Mouse (Mus musculus): Measurements from ENCODE around the gene Crygs. TPM values are rescaled to one million over a fixed set of nuclear protein-coding genes. Genes with fewer than 3 reads are reported as not detected.

Crygs gene
- polyA plus RNA-seq (2016; fragmentation: Nextera tagmentation; extraction: Ambion mirVana), result not detected in 2 replicates

DNA sequence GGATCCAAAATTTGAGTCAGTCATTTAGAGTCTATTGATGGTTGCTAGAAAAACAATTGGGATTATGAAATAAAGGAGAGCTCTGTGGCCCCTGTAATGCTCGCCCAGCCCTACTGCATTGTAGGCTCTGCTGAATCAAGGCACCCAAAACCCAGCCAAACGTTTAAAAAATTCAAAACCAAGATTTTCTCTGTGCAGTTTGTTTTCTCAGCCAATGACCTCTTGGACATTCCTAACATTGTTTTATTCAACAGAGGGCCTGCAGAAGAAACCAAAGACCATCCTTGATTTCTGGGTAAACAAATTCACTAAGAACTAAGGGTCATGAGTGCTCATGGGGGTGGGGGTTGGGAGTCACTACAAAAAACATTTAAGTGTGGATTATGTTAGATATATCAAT is at the start of gene Crygs:
TSS of gene Crygs (minus strand) at position 101 of the 400 bp plus-strand sequence.
- Histone ChIP-seq H3K27me3 (peaks cover 24% of the 10 kb centered on the region), H3K9ac (no peak within 1 kb of the TSS), H3K4me1 (no peaks in the 10 kb centered on the region), H3K9me3 (no peaks in the 10 kb centered on the region), H3K27ac (no peak within 1 kb of the TSS), H3K4me3 (replicated peaks) (no peak within 1 kb of the TSS), H3K36me3 (replicated peaks) (peaks cover 5% of the 10 kb centered on the region), H3K4me2 (no peak within 1 kb of the TSS)
- 61% methylated on average over 2 of the region's 2 CpGs for WGBS
- ATAC-seq (ENCODE audit: low FRiP score), result no peak

DNA sequence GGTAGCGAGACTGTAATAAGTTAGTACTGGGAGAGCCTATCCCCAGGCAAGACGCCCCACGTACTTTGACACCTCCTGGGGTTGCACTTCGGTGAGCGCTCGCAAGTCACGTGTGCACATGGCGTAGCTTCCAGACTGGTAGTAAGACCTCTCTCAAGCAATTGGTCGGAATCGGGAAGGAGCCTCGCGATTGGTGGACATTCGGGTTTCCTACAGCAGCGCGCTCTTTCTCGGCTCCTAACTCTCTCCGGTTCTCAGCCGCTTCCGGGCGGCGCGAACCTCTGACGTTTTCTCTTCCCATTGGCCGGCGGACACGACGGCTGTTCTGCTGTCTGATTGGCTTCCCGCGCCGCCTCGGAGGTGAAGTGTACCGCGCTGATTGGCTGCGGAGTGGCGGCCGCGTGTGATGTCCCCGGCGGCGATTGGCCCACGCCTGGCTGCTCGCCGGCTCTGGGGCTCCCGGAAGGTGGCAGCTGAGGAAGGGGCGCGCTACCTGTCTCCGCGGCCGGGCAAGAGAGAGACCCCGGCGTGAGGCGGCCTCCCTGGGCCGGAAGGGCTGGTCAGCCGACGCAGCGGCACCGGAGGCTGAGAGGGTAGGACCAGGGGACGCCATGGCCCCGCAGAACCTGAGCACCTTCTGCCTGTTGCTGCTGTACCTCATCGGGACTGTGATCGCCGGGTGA is 46.2 kb upstream of the Crygs start, which contains the start of the genes Tbccd1 and Dnajb11:
TSS of gene Tbccd1 (minus strand) at position 239 of the 683 bp plus-strand sequence.
TSS of gene Dnajb11 (plus strand) at position 415 of the 683 bp plus-strand sequence.
- Histone ChIP-seq H3K9me3 (no peaks in the 10 kb centered on the region), H3K4me3 (replicated peaks) (peak within 1 kb of the TSS; percentile 96), H3K4me1 (peaks cover 15% of the 10 kb centered on the region), H3K4me2 (peak within 1 kb of the TSS; percentile 85), H3K36me3 (replicated peaks) (peaks cover 10% of the 10 kb centered on the region), H3K9ac (peak within 1 kb of the TSS; percentile 88), H3K27me3 (no peaks in the 10 kb centered on the region), H3K27ac (peak within 1 kb of the TSS; percentile 57)
- 1% methylated on average over 57 of the region's 62 CpGs for WGBS
- peak; percentile 99 for ATAC-seq (ENCODE audit: low FRiP score)

DNA sequence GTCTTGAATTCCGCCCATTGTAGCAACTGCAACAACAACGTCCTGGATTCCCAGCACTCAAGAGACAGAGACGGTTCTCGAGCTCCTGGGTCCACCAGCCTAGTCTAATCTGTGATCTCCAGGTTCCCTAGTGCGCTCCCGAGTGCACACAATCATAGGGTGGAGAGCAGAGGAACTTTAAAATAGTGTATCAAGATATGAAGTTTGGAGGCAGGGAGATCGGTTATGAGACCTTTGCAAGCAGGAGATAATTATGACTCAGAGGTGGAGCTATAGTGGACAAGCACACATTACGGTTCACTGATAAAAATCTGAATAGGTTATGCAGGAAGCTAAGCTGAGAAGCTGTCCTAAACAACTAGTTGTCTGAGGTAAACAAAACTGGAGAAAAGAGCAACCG is 45.4 kb upstream of the Crygs start:
- no peaks in the 10 kb centered on the region for H3K27me3 ChIP-seq
- ATAC-seq (ENCODE audit: low FRiP score), result no peak
- WGBS, result 20% methylated on average over 9 of the region's 9 CpGs
- no peaks in the 10 kb centered on the region for H3K9me3 ChIP-seq
- H3K4me2 ChIP-seq, result peak overlapping the region; percentile 85
- H3K9ac ChIP-seq, result peak overlapping the region; percentile 61
- H3K4me3 ChIP-seq (replicated peaks), result peak overlapping the region; percentile 96
- peaks cover 9% of the 10 kb centered on the region; the same call in 1 of the 2 replicates for H3K36me3 ChIP-seq (replicated peaks)
- H3K4me1 ChIP-seq, result peaks cover 15% of the 10 kb centered on the region
- no peak overlapping the region for H3K27ac ChIP-seq

DNA sequence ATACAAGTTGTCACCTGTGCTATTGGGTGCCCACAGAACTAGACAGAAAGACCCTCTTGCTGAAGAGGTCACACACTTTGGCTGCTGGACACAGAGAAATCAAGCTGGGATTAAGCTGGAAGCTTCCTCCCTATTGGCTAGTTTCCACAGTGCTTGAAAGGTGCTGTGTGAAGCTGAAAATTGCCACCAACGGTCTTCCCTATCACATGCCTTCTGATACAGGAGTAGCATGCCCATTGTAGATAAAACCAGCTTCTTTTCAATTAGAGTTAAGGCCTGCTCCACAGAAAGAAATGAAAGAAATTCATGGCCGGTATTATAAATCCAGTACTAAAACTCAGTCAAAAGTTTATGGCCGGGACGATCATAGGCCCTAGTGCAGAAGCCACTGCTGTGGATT is 41.3 kb upstream of the Crygs start:
- Histone ChIP-seq H3K4me3 (replicated peaks) (no peak overlapping the region), H3K36me3 (replicated peaks) (peaks cover 9% of the 10 kb centered on the region; the same call in 1 of the 2 replicates), H3K4me2 (no peak overlapping the region), H3K9ac (no peak overlapping the region), H3K9me3 (no peaks in the 10 kb centered on the region), H3K27me3 (no peaks in the 10 kb centered on the region), H3K4me1 (peaks cover 6% of the 10 kb centered on the region), H3K27ac (no peak overlapping the region)
- no peak for ATAC-seq (ENCODE audit: low FRiP score)
- whole genome bisulfite sequencing, result 94% methylated on average over 4 of the region's 4 CpGs

DNA sequence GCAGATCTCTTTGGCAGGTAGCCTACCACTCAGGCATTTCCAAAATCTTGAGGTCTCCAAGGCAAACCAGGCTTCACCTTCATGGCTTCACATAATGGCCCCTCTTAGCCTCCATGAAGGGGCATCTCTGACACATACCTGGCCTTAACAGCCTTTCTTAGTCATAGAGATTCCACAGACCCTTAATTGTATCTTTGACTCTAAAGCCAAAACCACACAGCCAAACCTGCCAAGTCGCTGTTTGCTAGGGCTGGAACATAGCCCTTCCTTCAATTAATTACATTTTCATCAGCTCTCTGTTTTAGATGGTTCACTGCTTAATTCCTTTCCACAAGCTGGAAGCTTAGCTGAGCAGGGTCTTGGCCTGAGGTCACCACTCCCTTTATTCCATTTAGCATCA is 37.0 kb upstream of the Crygs start:
- H3K4me3 ChIP-seq (replicated peaks), result no peak overlapping the region
- 81% methylated on average over 1 of the region's 1 CpGs for WGBS
- no peaks in the 10 kb centered on the region for H3K9me3 ChIP-seq
- H3K36me3 ChIP-seq (replicated peaks), result no peaks in the 10 kb centered on the region
- no peak for ATAC-seq (ENCODE audit: low FRiP score)
- no peak overlapping the region for H3K27ac ChIP-seq
- no peaks in the 10 kb centered on the region for H3K27me3 ChIP-seq
- H3K9ac ChIP-seq, result no peak overlapping the region
- no peak overlapping the region for H3K4me2 ChIP-seq
- peaks cover 11% of the 10 kb centered on the region; the same call in 1 of the 2 replicates for H3K4me1 ChIP-seq

DNA sequence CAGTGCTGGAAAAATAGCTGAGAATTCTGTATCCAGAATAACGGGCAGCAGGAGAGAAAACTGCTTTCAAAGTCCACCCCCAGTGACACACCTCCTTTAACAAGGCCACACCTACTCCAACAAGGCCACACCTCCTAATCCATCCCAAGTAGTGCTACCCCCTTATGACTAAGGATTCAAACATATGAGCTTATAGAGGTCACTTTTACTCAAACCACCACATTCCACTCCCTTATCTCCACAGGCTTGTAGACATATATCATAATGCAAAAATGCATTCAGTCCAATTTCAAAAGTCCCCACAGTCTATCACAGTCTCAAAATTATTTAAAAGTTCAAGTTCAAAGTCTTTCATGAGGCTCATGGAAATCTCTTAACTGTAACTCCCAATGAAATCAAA is 36.3 kb upstream of the Crygs start:
- Histone ChIP-seq H3K4me1 (peaks cover 11% of the 10 kb centered on the region; the same call in 1 of the 2 replicates), H3K27ac (no peak overlapping the region), H3K9me3 (no peaks in the 10 kb centered on the region), H3K4me2 (no peak overlapping the region), H3K4me3 (replicated peaks) (no peak overlapping the region), H3K9ac (no peak overlapping the region), H3K27me3 (no peaks in the 10 kb centered on the region), H3K36me3 (replicated peaks) (no peaks in the 10 kb centered on the region)
- ATAC-seq (ENCODE audit: low FRiP score), result no peak
- 80% methylated on average over 1 of the region's 1 CpGs for WGBS

DNA sequence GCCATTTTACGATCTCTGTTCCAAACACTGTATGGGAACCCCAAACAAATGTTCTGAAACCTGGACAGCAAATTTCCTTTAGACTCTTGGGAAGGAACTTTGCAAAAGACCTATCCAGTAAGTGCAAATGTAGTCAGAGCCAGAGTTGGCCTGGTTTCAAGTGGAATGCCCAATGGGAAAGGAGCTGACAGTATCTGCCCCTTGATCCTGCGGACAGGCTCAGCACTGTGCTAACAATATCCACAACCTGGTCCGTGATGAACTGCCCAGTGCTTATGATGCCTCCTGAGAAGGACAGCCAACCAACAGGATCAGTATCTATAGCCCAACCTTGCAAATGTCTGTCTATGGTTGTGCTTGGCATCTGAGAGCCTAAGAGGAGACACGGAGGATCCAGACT is 34.1 kb upstream of the Crygs start:
- Histone ChIP-seq H3K9ac (no peak overlapping the region), H3K9me3 (no peaks in the 10 kb centered on the region), H3K27me3 (no peaks in the 10 kb centered on the region), H3K4me2 (no peak overlapping the region), H3K4me1 (peaks cover 11% of the 10 kb centered on the region; the same call in 1 of the 2 replicates), H3K27ac (no peak overlapping the region), H3K4me3 (replicated peaks) (no peak overlapping the region), H3K36me3 (replicated peaks) (peaks cover 1% of the 10 kb centered on the region; the same call in 1 of the 2 replicates)
- no peak for ATAC-seq (ENCODE audit: low FRiP score)
- 92% methylated on average over 4 of the region's 4 CpGs for WGBS

DNA sequence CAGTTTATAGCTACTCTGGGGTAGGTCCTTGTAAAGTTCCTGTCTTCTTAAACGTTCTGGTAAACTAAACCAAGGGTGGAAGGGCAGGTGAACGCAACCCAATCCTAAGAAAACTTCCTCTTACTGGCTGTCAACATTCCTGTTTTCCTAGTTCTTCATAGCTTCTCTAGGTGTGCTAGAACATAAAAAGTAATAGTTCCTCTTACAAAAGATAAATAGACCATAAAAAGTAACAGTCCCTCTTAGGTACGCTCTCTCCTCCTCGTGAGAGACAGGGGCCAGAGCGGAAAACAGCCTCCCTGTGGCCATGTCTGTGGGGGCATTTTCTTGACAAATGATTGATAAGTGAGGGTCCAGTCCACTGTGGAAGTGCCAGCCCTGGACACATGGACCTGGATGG is 33.5 kb upstream of the Crygs start:
- no peak for ATAC-seq (ENCODE audit: low FRiP score)
- Histone ChIP-seq H3K27me3 (no peaks in the 10 kb centered on the region), H3K9ac (no peak overlapping the region; the same call in 1 of the 2 replicates), H3K4me2 (peak overlapping the region; percentile 86), H3K4me1 (peaks cover 11% of the 10 kb centered on the region; the same call in 1 of the 2 replicates), H3K4me3 (replicated peaks) (peak overlapping the region; percentile 53), H3K36me3 (replicated peaks) (peaks cover 8% of the 10 kb centered on the region; the same call in 1 of the 2 replicates), H3K9me3 (no peaks in the 10 kb centered on the region), H3K27ac (no peak overlapping the region)
- 70% methylated on average over 5 of the region's 5 CpGs for WGBS

DNA sequence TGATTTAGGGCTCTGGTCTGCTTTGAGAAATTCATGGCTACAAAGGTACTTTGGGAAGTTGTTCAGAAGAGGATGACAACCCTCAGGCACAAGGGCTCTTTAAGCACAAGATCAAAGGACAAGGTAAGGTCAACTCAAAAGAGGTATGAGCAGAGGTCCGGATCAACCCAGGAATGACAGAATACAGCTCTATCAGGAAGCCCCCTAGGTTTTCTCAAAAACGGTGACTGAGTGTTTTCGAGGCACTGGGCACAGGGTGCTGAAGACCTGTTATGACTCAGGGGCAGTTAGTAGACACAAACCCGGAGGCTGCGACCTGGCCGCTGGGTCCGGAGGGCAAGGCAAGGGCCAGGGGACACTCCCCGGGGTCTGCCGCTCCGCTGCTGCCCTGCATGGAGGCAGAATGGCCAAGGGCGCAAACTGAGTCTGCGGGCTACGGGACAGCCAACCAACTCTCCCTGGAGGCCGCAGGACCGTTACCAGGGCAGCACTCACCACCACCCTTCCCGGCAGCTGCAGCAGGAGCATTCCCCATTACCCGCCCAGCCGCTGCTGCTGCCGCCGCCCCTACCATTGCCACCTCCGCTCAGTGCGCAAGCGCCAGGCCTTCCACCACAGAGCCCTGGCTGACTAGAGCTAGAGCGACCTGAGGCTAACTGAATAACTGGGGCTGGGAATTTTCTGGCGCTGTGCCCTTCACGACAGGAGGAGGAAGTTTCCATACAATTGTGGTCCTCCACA is 32.9 kb upstream of the Crygs start:
- Histone ChIP-seq H3K4me2 (peak overlapping the region; percentile 86), H3K36me3 (replicated peaks) (peaks cover 13% of the 10 kb centered on the region), H3K4me3 (replicated peaks) (peak overlapping the region; percentile 53), H3K9ac (peak overlapping the region; percentile 74), H3K9me3 (no peaks in the 10 kb centered on the region), H3K27me3 (no peaks in the 10 kb centered on the region), H3K4me1 (peaks cover 11% of the 10 kb centered on the region; the same call in 1 of the 2 replicates), H3K27ac (no peak overlapping the region)
- 9% methylated on average over 26 of the region's 26 CpGs for WGBS
- ATAC-seq (ENCODE audit: low FRiP score), result peak; percentile 94

DNA sequence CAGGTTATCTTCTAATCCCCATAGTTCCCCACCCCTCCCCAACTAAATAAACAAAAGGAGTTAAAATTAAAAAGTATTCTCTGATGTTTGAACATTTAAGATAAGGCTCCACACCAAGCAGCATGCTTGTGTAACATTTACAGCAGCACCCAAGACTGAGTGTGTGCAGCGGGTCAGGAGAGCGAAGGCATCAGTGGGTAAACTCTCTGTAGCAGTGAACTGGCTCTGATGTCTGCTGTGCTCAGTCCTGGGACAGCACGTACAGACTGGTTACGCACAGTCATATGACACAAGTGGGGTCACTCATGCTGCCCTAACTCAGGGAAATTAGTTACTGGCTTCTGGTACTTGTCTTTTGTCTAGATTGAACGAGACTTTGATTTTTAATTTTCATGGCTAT is 31.5 kb upstream of the Crygs start:
- Histone ChIP-seq H3K4me2 (no peak overlapping the region), H3K27me3 (no peaks in the 10 kb centered on the region), H3K9me3 (no peaks in the 10 kb centered on the region), H3K4me3 (replicated peaks) (no peak overlapping the region), H3K27ac (no peak overlapping the region), H3K36me3 (replicated peaks) (peaks cover 15% of the 10 kb centered on the region), H3K4me1 (peaks cover 11% of the 10 kb centered on the region; the same call in 1 of the 2 replicates), H3K9ac (no peak overlapping the region)
- 91% methylated on average over 5 of the region's 5 CpGs for WGBS
- no peak for ATAC-seq (ENCODE audit: low FRiP score)

DNA sequence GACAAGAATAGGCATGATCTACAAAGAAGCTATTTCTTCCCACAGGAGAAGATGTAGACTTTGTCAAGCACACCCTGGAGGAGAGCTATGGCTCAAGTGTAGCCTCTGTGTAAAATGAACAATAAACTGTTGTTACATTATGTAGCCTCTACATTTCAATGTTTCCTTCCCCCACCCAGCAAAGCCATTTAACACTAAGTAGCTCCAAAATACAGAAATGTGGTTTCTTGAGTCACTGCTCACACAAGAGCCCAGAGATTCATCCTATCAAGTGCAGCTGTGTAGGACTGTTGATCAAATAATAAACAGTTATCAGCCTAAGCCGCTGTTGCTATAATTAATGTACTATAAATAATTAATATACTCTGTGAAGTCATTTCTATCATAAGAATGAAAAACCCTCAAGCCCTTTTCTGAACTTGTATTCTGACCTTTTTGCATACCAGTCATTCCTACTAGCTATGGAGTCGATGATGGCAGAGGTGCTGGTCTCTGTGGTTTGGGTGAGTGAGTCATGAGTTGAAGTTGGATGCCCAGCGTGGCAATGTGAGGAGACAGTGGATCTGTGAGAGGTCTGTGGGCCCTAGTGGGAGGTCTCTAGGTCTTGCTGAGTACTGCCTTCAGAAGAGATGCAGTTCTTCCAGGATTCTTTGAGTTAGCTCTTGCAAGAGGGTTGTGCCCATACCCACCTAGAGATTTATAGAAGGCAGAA is 27.9 kb upstream of the Crygs start:
- no peaks in the 10 kb centered on the region for H3K9me3 ChIP-seq
- ATAC-seq (ENCODE audit: low FRiP score), result no peak
- H3K36me3 ChIP-seq (replicated peaks), result peaks cover 18% of the 10 kb centered on the region
- H3K4me3 ChIP-seq (replicated peaks), result no peak overlapping the region
- H3K27me3 ChIP-seq, result no peaks in the 10 kb centered on the region
- no peak overlapping the region for H3K9ac ChIP-seq
- H3K27ac ChIP-seq, result no peak overlapping the region
- WGBS, result 89% methylated on average over 3 of the region's 3 CpGs
- H3K4me1 ChIP-seq, result 0 out of 2 replicates have a peak, but pooled peaks cover 5% of the 10 kb centered on the region
- no peak overlapping the region for H3K4me2 ChIP-seq
